Mouse (Mus musculus) left cerebral cortex, postnatal 14 days (tissue): ENCODE measurements at regions not wholly inside any gene's neighbourhood (a gene's known extent, or its start where the extent isn't known, plus 50 kb on each side); places are given as distances from the start of the nearest gene placed in this dataset.
A peak's percentile ranks its signal among the peaks of the same experiment; 100 is the strongest.

ENCODE experiments used
- DNase-seq, 2 experiments: peaks; one replicate each; pipeline ENCODE4 v3.0.0; 2021 to 2022; ENCODE audit warnings: low spot score in 2 of 2, mixed read lengths in 1 of 2
- intact Hi-C: fragments of 180-260 bp; cut with DNase I; formaldehyde crosslinking; loops from one replicate; pipeline ENCODE4 v1.15.1; 2025

- no peak for DNase-seq
- intact Hi-C loops: no loop called here
These were observed 94.5 kb downstream of the Cldn17 start for GRCm38 (mm10) chr16:88412287-88412686.

- intact Hi-C loops: no loop called here
- DNase-seq: peak; percentile 3 to 9
These were observed 98.6 kb downstream of the Cldn17 start for GRCm38 (mm10) chr16:88408144-88408543.

- intact Hi-C loops: no loop called here
- DNase-seq: no peak
These were observed 102.4 kb downstream of the Cldn17 start for GRCm38 (mm10) chr16:88404331-88404730.

- intact Hi-C loops: no loop called here
These were observed 106.9 kb downstream of the Cldn17 start for GRCm38 (mm10) chr16:88399881-88400280.

GRCm38 (mm10) chr16:88392764-88393163 lies 102.7 kb upstream of the Grik1 start:
- no peak for DNase-seq
- intact Hi-C loops: no loop called here

More at GRCm38 (mm10) chr16:88399881-88400280, 106.9 kb downstream of the Cldn17 start:
- DNase-seq: no peak

GRCm38 (mm10) chr16:88381605-88382279 lies 91.7 kb upstream of the Grik1 start:
- intact Hi-C loops: no loop called here
- DNase-seq: no peak

- no peak for DNase-seq
- intact Hi-C loops: no loop called here
These were observed 85.6 kb upstream of the Grik1 start for GRCm38 (mm10) chr16:88375622-88376021.

GRCm38 (mm10) chr16:88374612-88375011 lies 84.5 kb upstream of the Grik1 start:
- intact Hi-C loops: loop anchor here (5.0 kb wide), 1 partner anchor 1393 kb away; no protein-coding TSS in a partner anchor
- DNase-seq: no peak

GRCm38 (mm10) chr16:88372034-88372433 lies 82.0 kb upstream of the Grik1 start:
- intact Hi-C loops: loop anchor here (5.0 kb wide), 1 partner anchor 1395 kb away; no protein-coding TSS in a partner anchor
- DNase-seq: peak; percentile 17 to 37

GRCm38 (mm10) chr16:88368146-88368545 lies 78.1 kb upstream of the Grik1 start:
- intact Hi-C loops: no loop called here
- DNase-seq: no peak

GRCm38 (mm10) chr16:88367162-88367561 lies 77.1 kb upstream of the Grik1 start:
- intact Hi-C loops: no loop called here
- no peak for DNase-seq

GRCm38 (mm10) chr16:88360081-88360480 lies 70.0 kb upstream of the Grik1 start:
- intact Hi-C loops: no loop called here

More at GRCm38 (mm10) chr16:88360081-88360480, 70.0 kb upstream of the Grik1 start:
- DNase-seq: no peak
